Mouse (Mus musculus): ENCODE data around the gene Litaf. TPM values are rescaled to one million over a fixed set of nuclear protein-coding genes. Genes with fewer than 3 reads are reported as not detected.

The Litaf gene
- polyA plus RNA-seq, 1 experiment, result 103 TPM

- Histone ChIP-seq H3K4me2 (ENCODE audit: low read depth) (no peak overlapping the region), H3K79me2 (ENCODE audit: control insufficient read depth, insufficient read depth) (no peaks in the 10 kb centered on the region), H3K4me3 (no peak overlapping the region), H3ac (ENCODE audit: control insufficient read depth, insufficient read length) (no peak overlapping the region), H3K36me3 (ENCODE audit: control insufficient read depth, insufficient read depth) (no peaks in the 10 kb centered on the region), H3K27me3 (ENCODE audit: control insufficient read depth, insufficient read depth, insufficient read length) (no peaks in the 10 kb centered on the region)
- TF ChIP-seq CEBPB (IDR thresholded peaks at IDR 0.05; ENCODE audit: insufficient read depth, poor library complexity, severe bottlenecking) (no peak), SRF (IDR thresholded peaks at IDR 0.05; ENCODE audit: control insufficient read depth, insufficient read length, low read depth) (no peak), POLR2AphosphoS2 (IDR thresholded peaks at IDR 0.05; ENCODE audit: insufficient read length, low read depth) (no peak), TCF12 (IDR thresholded peaks at IDR 0.05; ENCODE audit: insufficient read depth, poor library complexity, severe bottlenecking) (no peak), POLR2A (IDR thresholded peaks at IDR 0.05; ENCODE audit: insufficient read length, low read depth) (no peak)
Measured at GRCm38 (mm10) chr16:11054871-11055270, 11.1 kb downstream of the Litaf start.

- Histone ChIP-seq H3K79me2 (ENCODE audit: control insufficient read depth, insufficient read depth) (no peaks in the 10 kb centered on the region), H3K4me3 (no peak overlapping the region), H3K4me2 (ENCODE audit: low read depth) (no peak overlapping the region), H3ac (ENCODE audit: control insufficient read depth, insufficient read length) (no peak overlapping the region), H3K36me3 (ENCODE audit: control insufficient read depth, insufficient read depth) (no peaks in the 10 kb centered on the region), H3K27me3 (ENCODE audit: control insufficient read depth, insufficient read depth, insufficient read length) (no peaks in the 10 kb centered on the region)
- TF ChIP-seq CEBPB (IDR thresholded peaks at IDR 0.05; ENCODE audit: insufficient read depth, poor library complexity, severe bottlenecking), result no peak
- no peak for TF ChIP-seq USF1 (IDR thresholded peaks at IDR 0.05; ENCODE audit: low read depth)
- no peak for TF ChIP-seq POLR2AphosphoS2 (IDR thresholded peaks at IDR 0.05; ENCODE audit: insufficient read length, low read depth)
- TF ChIP-seq MYOD1 (IDR thresholded peaks at IDR 0.05; ENCODE audit: control insufficient read depth in 1 of 3, insufficient read length in 2 of 3, low read depth in 2 of 3), result no peak
- TF ChIP-seq REST (IDR thresholded peaks at IDR 0.05; ENCODE audit: insufficient read depth, insufficient read length), result no peak
- no peak for TF ChIP-seq E2F4 (IDR thresholded peaks at IDR 0.05; ENCODE audit: insufficient read depth)
- TF ChIP-seq SRF (IDR thresholded peaks at IDR 0.05; ENCODE audit: control insufficient read depth, insufficient read length, low read depth), result no peak
- no peak for TF ChIP-seq TCF3 (IDR thresholded peaks at IDR 0.05; ENCODE audit: insufficient read length, low read depth)
- no peak for TF ChIP-seq TCF12 (IDR thresholded peaks at IDR 0.05; ENCODE audit: insufficient read depth, poor library complexity, severe bottlenecking)
- TF ChIP-seq MAX (IDR thresholded peaks at IDR 0.05; ENCODE audit: low read depth), result no peak
- no peak for TF ChIP-seq MYOG (IDR thresholded peaks at IDR 0.05; ENCODE audit: control insufficient read depth in 1 of 3, insufficient read depth in 1 of 3, insufficient read length in 2 of 3, low read depth in 2 of 3)
- TF ChIP-seq POLR2A (IDR thresholded peaks at IDR 0.05; ENCODE audit: insufficient read length, low read depth), result no peak
Measured at GRCm38 (mm10) chr16:11054409-11054808, 11.5 kb downstream of the Litaf start.

- H3K4me3 ChIP-seq, result no peak overlapping the region
- no peak for TF ChIP-seq E2F4 (IDR thresholded peaks at IDR 0.05; ENCODE audit: insufficient read depth)
- TF ChIP-seq POLR2AphosphoS2 (IDR thresholded peaks at IDR 0.05; ENCODE audit: insufficient read length, low read depth), result no peak
- TF ChIP-seq SRF (IDR thresholded peaks at IDR 0.05; ENCODE audit: control insufficient read depth, insufficient read length, low read depth), result no peak
- TF ChIP-seq MYOG (IDR thresholded peaks at IDR 0.05; ENCODE audit: control insufficient read depth in 1 of 3, insufficient read depth in 1 of 3, insufficient read length in 2 of 3, low read depth in 2 of 3), result no peak
- TF ChIP-seq TCF3 (IDR thresholded peaks at IDR 0.05; ENCODE audit: insufficient read length, low read depth), result no peak
- no peak for TF ChIP-seq USF1 (IDR thresholded peaks at IDR 0.05; ENCODE audit: low read depth)
- no peak overlapping the region for H3K4me2 ChIP-seq (ENCODE audit: low read depth)
- no peak overlapping the region for H3ac ChIP-seq (ENCODE audit: control insufficient read depth, insufficient read length)
- no peaks in the 10 kb centered on the region for H3K36me3 ChIP-seq (ENCODE audit: control insufficient read depth, insufficient read depth)
- H3K79me2 ChIP-seq (ENCODE audit: control insufficient read depth, insufficient read depth), result no peaks in the 10 kb centered on the region
- no peaks in the 10 kb centered on the region for H3K27me3 ChIP-seq (ENCODE audit: control insufficient read depth, insufficient read depth, insufficient read length)
Measured at GRCm38 (mm10) chr16:11051134-11051533, 14.8 kb downstream of the Litaf start.

- Histone ChIP-seq H3ac (ENCODE audit: control insufficient read depth, insufficient read length) (no peak overlapping the region), H3K4me3 (no peak overlapping the region), H3K27me3 (ENCODE audit: control insufficient read depth, insufficient read depth, insufficient read length) (no peaks in the 10 kb centered on the region), H3K36me3 (ENCODE audit: control insufficient read depth, insufficient read depth) (no peaks in the 10 kb centered on the region), H3K4me2 (ENCODE audit: low read depth) (no peak overlapping the region), H3K79me2 (ENCODE audit: control insufficient read depth, insufficient read depth) (no peaks in the 10 kb centered on the region)
- TF ChIP-seq CEBPB (IDR thresholded peaks at IDR 0.05; ENCODE audit: insufficient read depth, poor library complexity, severe bottlenecking), result no peak
- no peak for TF ChIP-seq E2F4 (IDR thresholded peaks at IDR 0.05; ENCODE audit: insufficient read depth)
- no peak for TF ChIP-seq TCF12 (IDR thresholded peaks at IDR 0.05; ENCODE audit: insufficient read depth, poor library complexity, severe bottlenecking)
- TF ChIP-seq REST (IDR thresholded peaks at IDR 0.05; ENCODE audit: insufficient read depth, insufficient read length), result no peak
- TF ChIP-seq MAX (IDR thresholded peaks at IDR 0.05; ENCODE audit: low read depth), result no peak
- TF ChIP-seq TCF3 (IDR thresholded peaks at IDR 0.05; ENCODE audit: insufficient read length, low read depth), result no peak
- TF ChIP-seq POLR2AphosphoS2 (IDR thresholded peaks at IDR 0.05; ENCODE audit: insufficient read length, low read depth), result no peak
- TF ChIP-seq SRF (IDR thresholded peaks at IDR 0.05; ENCODE audit: control insufficient read depth, insufficient read length, low read depth), result no peak
Measured at GRCm38 (mm10) chr16:11050226-11050625, 15.7 kb downstream of the Litaf start.

- no peak overlapping the region for H3ac ChIP-seq (ENCODE audit: control insufficient read depth, insufficient read length)
- no peaks in the 10 kb centered on the region for H3K36me3 ChIP-seq (ENCODE audit: control insufficient read depth, insufficient read depth)
- no peaks in the 10 kb centered on the region for H3K79me2 ChIP-seq (ENCODE audit: control insufficient read depth, insufficient read depth)
- TF ChIP-seq POLR2A (IDR thresholded peaks at IDR 0.05; ENCODE audit: insufficient read length, low read depth), result no peak
- no peak for TF ChIP-seq E2F4 (IDR thresholded peaks at IDR 0.05; ENCODE audit: insufficient read depth)
- TF ChIP-seq MYOG (IDR thresholded peaks at IDR 0.05; ENCODE audit: control insufficient read depth in 1 of 3, insufficient read depth in 1 of 3, insufficient read length in 2 of 3, low read depth in 2 of 3), result no peak
- no peak for TF ChIP-seq MAX (IDR thresholded peaks at IDR 0.05; ENCODE audit: low read depth)
- TF ChIP-seq TCF12 (IDR thresholded peaks at IDR 0.05; ENCODE audit: insufficient read depth, poor library complexity, severe bottlenecking), result no peak
- TF ChIP-seq MYOD1 (IDR thresholded peaks at IDR 0.05; ENCODE audit: control insufficient read depth in 1 of 3, insufficient read length in 2 of 3, low read depth in 2 of 3), result no peak
- no peak for TF ChIP-seq CEBPB (IDR thresholded peaks at IDR 0.05; ENCODE audit: insufficient read depth, poor library complexity, severe bottlenecking)
- TF ChIP-seq TCF3 (IDR thresholded peaks at IDR 0.05; ENCODE audit: insufficient read length, low read depth), result no peak
- TF ChIP-seq SRF (IDR thresholded peaks at IDR 0.05; ENCODE audit: control insufficient read depth, insufficient read length, low read depth), result no peak
- no peak for TF ChIP-seq USF1 (IDR thresholded peaks at IDR 0.05; ENCODE audit: low read depth)
- no peak for TF ChIP-seq REST (IDR thresholded peaks at IDR 0.05; ENCODE audit: insufficient read depth, insufficient read length)
- TF ChIP-seq POLR2AphosphoS2 (IDR thresholded peaks at IDR 0.05; ENCODE audit: insufficient read length, low read depth), result no peak
- H3K4me2 ChIP-seq (ENCODE audit: low read depth), result no peak overlapping the region
- no peaks in the 10 kb centered on the region for H3K27me3 ChIP-seq (ENCODE audit: control insufficient read depth, insufficient read depth, insufficient read length)
- H3K4me3 ChIP-seq, result no peak overlapping the region
Measured at GRCm38 (mm10) chr16:11047130-11047529, 18.8 kb downstream of the Litaf start.
